Mouse (Mus musculus) heart, embryonic 11.5 days (tissue): ENCODE data around the gene Hoxa7. TPM values are rescaled to one million over a fixed set of nuclear protein-coding genes. Genes with fewer than 3 reads are reported as not detected.
A peak's percentile ranks its signal among the peaks of the same experiment; 100 is the strongest.

Experiments used
- ATAC-seq: fragments of 200-750 bp; cut with Nextera tagmentation; replicated peaks from 2 replicates; pipeline ENCODE4 v1.8.0; 2017; ENCODE audit warnings: moderate library complexity; ENCODE audit not compliant: insufficient number of reproducible peaks, low FRiP score, low TSS enrichment
- H3K27ac ChIP-seq: fragments of 300-500 bp; sonication (generic); 2 replicates; pipeline ENCODE4 v1.5.1; 2014; ENCODE audit warnings: mild to moderate bottlenecking, low read depth, low read length
- H3K27me3 ChIP-seq: fragments of 300-500 bp; sonication (generic); 2 replicates; pipeline ENCODE4 v1.6.1; 2014; ENCODE audit warnings: mild to moderate bottlenecking, low read length, mixed read lengths; ENCODE audit not compliant: control insufficient read depth, insufficient read depth
- H3K36me3 ChIP-seq: fragments of 300-500 bp; sonication (generic); 2 replicates; pipeline ENCODE4 v1.6.1; 2014; ENCODE audit warnings: mild to moderate bottlenecking, low read length, moderate library complexity, mixed read lengths; ENCODE audit not compliant: control insufficient read depth, insufficient read depth
- H3K4me1 ChIP-seq: fragments of 300-500 bp; sonication (generic); 2 replicates; pipeline ENCODE4 v1.6.1; 2014; ENCODE audit warnings: low read length; ENCODE audit not compliant: control insufficient read depth, insufficient read depth
- H3K4me2 ChIP-seq: fragments of 300-500 bp; sonication (generic); 2 replicates; pipeline ENCODE4 v1.6.1; 2014; ENCODE audit warnings: mild to moderate bottlenecking, moderate library complexity
- H3K4me3 ChIP-seq: fragments of 300-500 bp; sonication (generic); 2 replicates; pipeline ENCODE4 v1.5.1; 2014; ENCODE audit warnings: low read depth, low read length
- H3K9ac ChIP-seq: fragments of 300-500 bp; sonication (generic); 2 replicates; pipeline ENCODE4 v1.6.1; 2014; ENCODE audit warnings: mild to moderate bottlenecking, low read depth, low read length, moderate library complexity
- H3K9me3 ChIP-seq: fragments of 300-500 bp; sonication (generic); replicated peaks from 2 replicates; pipeline ENCODE4 v1.6.1; 2016; ENCODE audit warnings: low read length; ENCODE audit not compliant: control insufficient read depth
- WGBS: fragments of 180-500 bp; shearing (Covaris S2); extraction: QIAGEN DNeasy Blood & Tissue Kit; methylation state at CpG from one replicate; pipeline ENCODE4 v1.1.7; 2014; ENCODE audit not compliant: insufficient replicate concordance; 5-methylcytosine and 5-hydroxymethylcytosine counted together
- polyA plus RNA-seq: library from polyadenylated mRNA; unstranded; fragments of >200 nt; fragmentation: Nextera tagmentation; extraction: Ambion mirVana; gene quantifications from 2 replicates; pipeline ENCODE4 v1.2.1, GENCODE M21; 2014

Gene Hoxa7
- polyA plus RNA-seq, 1 experiment from 2014 or later = 0.49 TPM

- peak within 1 kb of the TSS; percentile 17; the same call in 1 of the 2 replicates for H3K27ac ChIP-seq
- ATAC-seq = no peak
- H3K9me3 ChIP-seq = no peaks in the 10 kb centered on the region
- H3K4me2 ChIP-seq = peak within 1 kb of the TSS; percentile 78
- peak within 1 kb of the TSS; percentile 61; the same call in 1 of the 2 replicates for H3K9ac ChIP-seq
- H3K4me3 ChIP-seq = peak within 1 kb of the TSS; percentile 53
- peaks cover 97% of the 10 kb centered on the region for H3K27me3 ChIP-seq
- H3K36me3 ChIP-seq = no peaks in the 10 kb centered on the region
- H3K4me1 ChIP-seq = peaks cover 11% of the 10 kb centered on the region; the same call in 1 of the 2 replicates
- WGBS = under 1% methylated on average over 59 of the region's 102 CpGs
Measured at GRCm38 (mm10) chr6:52190906-52191810, 30.5 kb downstream of the Hoxa7 start, which contains the start of gene Hoxa4. Gene Hoxa4 (minus strand): TSS chr6:52191753.

GRCm38 (mm10) chr6:52190410-52190809 lies 31.2 kb downstream of the Hoxa7 start:
- Histone ChIP-seq H3K4me3 (peak overlapping the region; percentile 53; the same call in 1 of the 2 replicates), H3K9me3 (no peaks in the 10 kb centered on the region), H3K9ac (0 out of 2 replicates have a peak overlapping the region, but pooled peaks have one; percentile 22), H3K27ac (no peak overlapping the region), H3K4me2 (peak overlapping the region; percentile 78), H3K36me3 (no peaks in the 10 kb centered on the region), H3K27me3 (peaks cover 97% of the 10 kb centered on the region), H3K4me1 (peaks cover 11% of the 10 kb centered on the region; the same call in 1 of the 2 replicates)
- WGBS = 1% methylated on average over 23 of the region's 23 CpGs
- ATAC-seq = no peak

GRCm38 (mm10) chr6:52189909-52190308 lies 31.7 kb downstream of the Hoxa7 start:
- H3K9ac ChIP-seq = no peak overlapping the region
- WGBS = 6% methylated on average over 8 of the region's 8 CpGs
- no peak overlapping the region for H3K27ac ChIP-seq
- peaks cover 11% of the 10 kb centered on the region; the same call in 1 of the 2 replicates for H3K4me1 ChIP-seq
- peak overlapping the region; percentile 18; the same call in 1 of the 2 replicates for H3K4me3 ChIP-seq
- H3K27me3 ChIP-seq = peaks cover 98% of the 10 kb centered on the region
- H3K9me3 ChIP-seq = no peaks in the 10 kb centered on the region
- H3K4me2 ChIP-seq = no peak overlapping the region
- ATAC-seq = no peak
- no peaks in the 10 kb centered on the region for H3K36me3 ChIP-seq

GRCm38 (mm10) chr6:52189172-52189591 lies 32.5 kb downstream of the Hoxa7 start:
- no peak overlapping the region for H3K4me2 ChIP-seq
- 16% methylated on average over 5 of the region's 5 CpGs for WGBS

GRCm38 (mm10) chr6:52186500-52186899 lies 35.2 kb downstream of the Hoxa7 start:
- H3K4me2 ChIP-seq = no peak overlapping the region
- no peak overlapping the region for H3K27ac ChIP-seq
- peaks cover 100% of the 10 kb centered on the region for H3K27me3 ChIP-seq
- H3K9ac ChIP-seq = no peak overlapping the region
- H3K9me3 ChIP-seq = no peaks in the 10 kb centered on the region
- no peak for ATAC-seq
- peaks cover 4% of the 10 kb centered on the region; the same call in 1 of the 2 replicates for H3K4me1 ChIP-seq
- 30% methylated on average over 1 of the region's 1 CpGs for WGBS
- H3K36me3 ChIP-seq = no peaks in the 10 kb centered on the region
- no peak overlapping the region for H3K4me3 ChIP-seq

More at GRCm38 (mm10) chr6:52189172-52189591, 32.5 kb downstream of the Hoxa7 start:
- peaks cover 11% of the 10 kb centered on the region; the same call in 1 of the 2 replicates for H3K4me1 ChIP-seq
- peaks cover 98% of the 10 kb centered on the region for H3K27me3 ChIP-seq
- no peak overlapping the region for H3K27ac ChIP-seq
- no peak overlapping the region for H3K9ac ChIP-seq
- no peak overlapping the region for H3K4me3 ChIP-seq
- H3K9me3 ChIP-seq = no peaks in the 10 kb centered on the region
- no peak for ATAC-seq
- no peaks in the 10 kb centered on the region for H3K36me3 ChIP-seq

- H3K4me2 ChIP-seq = no peak overlapping the region
- H3K4me3 ChIP-seq = no peak overlapping the region
- no peak overlapping the region for H3K9ac ChIP-seq
- H3K27ac ChIP-seq = no peak overlapping the region
- H3K36me3 ChIP-seq = no peaks in the 10 kb centered on the region
- H3K4me1 ChIP-seq = no peaks in the 10 kb centered on the region
- no peaks in the 10 kb centered on the region for H3K9me3 ChIP-seq
- peaks cover 100% of the 10 kb centered on the region for H3K27me3 ChIP-seq
- ATAC-seq = no peak
- WGBS = 14% methylated on average over 3 of the region's 3 CpGs
Measured at GRCm38 (mm10) chr6:52185834-52186233, 35.8 kb downstream of the Hoxa7 start.

GRCm38 (mm10) chr6:52185222-52185621 lies 36.4 kb downstream of the Hoxa7 start:
- no peak for ATAC-seq
- Histone ChIP-seq H3K4me2 (peak overlapping the region; percentile 22), H3K9me3 (no peaks in the 10 kb centered on the region), H3K4me3 (no peak overlapping the region), H3K27ac (no peak overlapping the region), H3K27me3 (peaks cover 100% of the 10 kb centered on the region), H3K9ac (no peak overlapping the region), H3K36me3 (no peaks in the 10 kb centered on the region), H3K4me1 (no peaks in the 10 kb centered on the region)
- 2% methylated on average over 19 of the region's 19 CpGs for WGBS

GRCm38 (mm10) chr6:52184668-52185067 lies 37.0 kb downstream of the Hoxa7 start:
- Histone ChIP-seq H3K4me2 (no peak overlapping the region), H3K4me3 (no peak overlapping the region), H3K27me3 (peaks cover 100% of the 10 kb centered on the region), H3K9me3 (no peaks in the 10 kb centered on the region), H3K27ac (no peak overlapping the region), H3K4me1 (no peaks in the 10 kb centered on the region), H3K36me3 (no peaks in the 10 kb centered on the region), H3K9ac (no peak overlapping the region)
- ATAC-seq = no peak
- 6% methylated on average over 6 of the region's 6 CpGs for WGBS
